Mouse (Mus musculus) midbrain, embryonic 16.5 days (tissue): ENCODE measurements around the gene Kidins220. TPM values are rescaled to one million over a fixed set of nuclear protein-coding genes. Genes with fewer than 3 reads are reported as not detected.

Source experiments
- ATAC-seq: fragments of 200-750 bp; cut with Nextera tagmentation; 2 replicates; pipeline ENCODE4 v1.8.0; 2017; ENCODE audit warnings: moderate TSS enrichment
- H3K27ac ChIP-seq: fragments of 300-500 bp; sonication (generic); 2 replicates; pipeline ENCODE4 v1.5.1; 2014; ENCODE audit warnings: mild to moderate bottlenecking, low read length, mixed read lengths
- H3K27me3 ChIP-seq: fragments of 300-500 bp; sonication (generic); 2 replicates; pipeline ENCODE4 v1.6.1; 2014; ENCODE audit warnings: low read depth, low read length, mixed read lengths; ENCODE audit not compliant: control insufficient read depth, insufficient read depth
- H3K36me3 ChIP-seq: fragments of 300-500 bp; sonication (generic); 2 replicates; pipeline ENCODE4 v1.6.1; 2014; ENCODE audit warnings: mild to moderate bottlenecking, low read length, moderate library complexity, mixed read lengths; ENCODE audit not compliant: control insufficient read depth, insufficient read depth
- H3K4me1 ChIP-seq: fragments of 300-500 bp; sonication (generic); 2 replicates; pipeline ENCODE4 v1.6.1; 2014; ENCODE audit warnings: mild to moderate bottlenecking, low read length, mixed read lengths; ENCODE audit not compliant: control insufficient read depth, insufficient read depth
- H3K4me2 ChIP-seq: fragments of 300-500 bp; sonication (generic); 2 replicates; pipeline ENCODE4 v1.6.1; 2014; ENCODE audit warnings: mild to moderate bottlenecking, low read length, mixed read lengths
- H3K4me3 ChIP-seq: fragments of 300-500 bp; sonication (generic); 2 replicates; pipeline ENCODE4 v1.5.1; 2014; ENCODE audit warnings: low read depth, mild to moderate bottlenecking, low read length, moderate library complexity, mixed read lengths
- H3K9ac ChIP-seq: fragments of 300-500 bp; sonication (generic); 2 replicates; pipeline ENCODE4 v1.6.1; 2014; ENCODE audit warnings: low read depth, low read length, mixed read lengths
- H3K9me3 ChIP-seq: fragments of 300-500 bp; sonication (generic); replicated peaks from 2 replicates; pipeline ENCODE4 v1.6.1; 2014; ENCODE audit warnings: mild to moderate bottlenecking, low read length, mixed read lengths; ENCODE audit not compliant: control insufficient read depth, poor library complexity, severe bottlenecking
- whole genome bisulfite sequencing: fragments of 180-500 bp; shearing (Covaris S2); extraction: QIAGEN DNeasy Blood & Tissue Kit; methylation state at CpG from one replicate; pipeline ENCODE4 v1.1.7; 2014; 5-methylcytosine and 5-hydroxymethylcytosine counted together
- polyA plus RNA-seq: library from polyadenylated mRNA; unstranded; fragments of >200 nt; fragmentation: Nextera tagmentation; extraction: Ambion mirVana; gene quantifications from 2 replicates; pipeline ENCODE4 v1.2.1, GENCODE M21; 2015

The Kidins220 gene
- polyA plus RNA-seq, 1 experiment from 2014 or later = 172 TPM

DNA sequence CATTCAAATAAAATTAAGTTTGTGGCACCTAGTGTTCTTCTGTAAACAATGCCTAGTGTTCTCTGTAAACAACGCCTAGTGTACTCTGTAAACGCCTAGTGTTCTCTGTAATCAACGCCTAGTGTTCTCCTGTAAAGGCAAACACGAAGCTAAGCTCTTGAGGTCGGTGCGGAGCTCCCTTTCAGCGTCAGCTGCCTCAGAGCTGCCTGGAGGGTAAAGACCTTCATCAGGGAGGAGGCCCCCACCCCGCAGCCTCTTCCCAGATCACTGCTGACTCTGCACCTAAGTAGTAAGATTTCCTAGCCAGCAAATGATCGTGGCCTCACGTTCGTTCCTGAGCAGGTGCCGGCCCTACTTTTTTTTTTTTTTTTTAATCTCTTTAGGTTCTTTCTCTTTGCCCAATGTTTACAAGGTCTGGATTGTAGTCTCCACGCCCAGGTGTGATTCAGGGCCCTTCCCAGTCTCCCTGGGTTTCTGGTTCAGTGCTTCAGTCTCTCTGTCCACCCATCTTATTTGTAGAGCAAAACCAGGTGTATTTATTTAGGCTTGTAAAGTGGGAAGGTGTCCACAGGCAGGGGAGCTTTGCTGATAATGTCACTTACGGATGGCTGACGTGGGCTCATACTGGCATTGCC is 37.1 kb downstream of the Kidins220 start:
- Histone ChIP-seq H3K9ac (no peak overlapping the region), H3K4me3 (no peak overlapping the region), H3K27ac (no peak overlapping the region), H3K9me3 (no peaks in the 10 kb centered on the region), H3K27me3 (no peaks in the 10 kb centered on the region), H3K4me1 (no peaks in the 10 kb centered on the region), H3K36me3 (peaks cover 47% of the 10 kb centered on the region), H3K4me2 (no peak overlapping the region)
- WGBS = 79% methylated on average over 15 of the region's 15 CpGs
- ATAC-seq = no peak

DNA sequence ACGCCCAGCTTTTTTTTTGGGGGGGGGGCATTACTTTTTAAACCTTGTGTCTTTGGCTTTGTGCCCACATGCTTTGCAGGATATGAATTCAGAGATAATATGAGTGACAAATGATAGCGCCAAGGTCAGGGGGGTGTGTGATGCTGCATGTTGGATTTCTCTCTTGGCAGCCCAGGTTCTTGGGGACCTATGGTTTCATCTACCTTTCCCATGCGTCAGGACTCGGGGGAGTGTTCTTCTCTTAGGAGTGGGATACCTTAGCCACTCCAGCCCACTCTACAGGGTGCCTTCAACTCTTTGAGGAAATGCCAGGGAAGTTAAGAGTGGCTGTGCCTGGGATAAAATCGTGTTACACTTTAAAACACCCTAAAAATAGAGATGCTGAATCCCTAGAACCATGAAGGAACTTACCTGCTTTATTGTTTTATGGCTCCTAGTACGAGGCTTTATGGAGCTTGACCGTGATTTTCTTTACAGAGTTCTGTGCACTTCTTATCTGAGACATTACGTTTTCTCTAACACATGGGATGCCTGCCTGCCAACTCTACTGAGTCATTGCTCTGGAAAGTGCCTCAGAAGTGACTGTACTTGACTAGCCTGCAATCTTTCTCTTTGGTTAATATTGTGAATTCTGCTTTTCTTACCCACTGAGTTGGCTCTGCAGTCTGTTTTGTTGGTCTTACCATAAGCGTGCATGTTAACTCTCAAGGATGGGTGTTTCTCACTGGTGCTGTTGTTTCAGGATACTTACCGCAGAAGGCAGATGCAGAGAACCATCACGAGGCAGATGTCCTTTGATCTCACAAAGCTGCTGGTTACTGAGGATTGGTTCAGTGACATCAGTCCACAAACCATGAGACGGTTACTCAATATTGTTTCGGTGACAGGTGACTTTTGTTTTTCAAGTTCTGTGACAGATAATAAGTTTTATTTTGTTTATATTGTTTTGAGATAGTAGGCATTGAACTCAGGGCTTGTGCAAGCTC is 38.1 kb downstream of the Kidins220 start:
- H3K27ac ChIP-seq = no peak overlapping the region
- H3K27me3 ChIP-seq = no peaks in the 10 kb centered on the region
- H3K4me2 ChIP-seq = no peak overlapping the region
- no peak overlapping the region for H3K9ac ChIP-seq
- no peak overlapping the region for H3K4me3 ChIP-seq
- WGBS = 94% methylated on average over 13 of the region's 13 CpGs
- H3K36me3 ChIP-seq = peaks cover 45% of the 10 kb centered on the region
- no peaks in the 10 kb centered on the region for H3K9me3 ChIP-seq
- no peak for ATAC-seq
- no peaks in the 10 kb centered on the region for H3K4me1 ChIP-seq

DNA sequence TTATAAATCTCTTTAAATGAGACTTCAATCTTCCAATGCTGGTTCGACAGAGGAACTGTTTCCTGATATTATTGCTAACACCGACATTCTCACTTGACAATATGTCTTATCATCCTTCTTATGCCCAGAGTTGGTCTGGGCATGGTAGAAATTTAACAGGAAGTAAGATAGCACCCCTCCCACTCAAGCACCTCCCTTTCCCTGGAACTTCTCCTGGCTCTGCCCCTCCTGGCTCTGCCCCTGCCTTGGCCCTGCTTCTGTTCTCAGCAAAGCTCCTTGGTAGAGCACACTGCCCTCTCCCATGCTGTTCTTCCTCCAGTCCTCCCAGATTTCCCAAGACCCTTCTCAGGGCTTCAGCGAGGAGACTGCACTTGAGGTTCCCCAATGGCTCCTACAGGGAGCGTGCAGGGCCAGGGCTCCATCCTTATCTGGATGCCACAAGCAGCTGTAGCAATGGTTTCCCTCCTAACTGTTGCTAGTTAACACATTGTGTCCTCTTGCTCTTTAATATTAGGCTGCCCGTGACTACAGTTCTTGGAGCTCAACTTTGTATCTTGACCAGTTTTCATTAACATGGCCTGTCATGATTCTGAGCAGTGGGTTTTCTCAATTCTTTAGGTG is 39.7 kb downstream of the Kidins220 start:
- 97% methylated on average over 5 of the region's 5 CpGs for WGBS
- no peak for ATAC-seq
- H3K36me3 ChIP-seq = peaks cover 46% of the 10 kb centered on the region

DNA sequence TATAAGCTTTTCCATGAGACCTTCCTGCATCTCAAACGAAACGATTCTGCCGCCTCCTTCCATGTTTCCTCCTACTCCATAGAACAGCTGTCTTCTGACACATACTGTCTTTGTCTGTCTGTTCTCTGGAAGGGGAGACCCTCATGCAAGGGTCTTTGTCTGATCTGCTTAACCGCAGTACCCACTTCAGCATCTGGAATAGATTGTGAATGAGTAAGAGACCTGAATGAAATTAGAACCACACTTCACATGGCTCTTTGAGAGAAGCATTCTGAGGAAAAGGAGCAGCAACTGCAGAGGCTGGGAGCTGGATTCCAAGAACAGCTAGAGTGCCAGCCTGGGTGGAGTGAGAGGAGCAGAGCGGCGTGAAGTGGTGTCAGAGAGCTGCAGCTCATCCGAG is 40.2 kb downstream of the Kidins220 start:
- H3K36me3 ChIP-seq = peaks cover 46% of the 10 kb centered on the region
- H3K27ac ChIP-seq = no peak overlapping the region
- no peak for ATAC-seq
- H3K9ac ChIP-seq = no peak overlapping the region
- no peaks in the 10 kb centered on the region for H3K27me3 ChIP-seq
- no peaks in the 10 kb centered on the region for H3K4me1 ChIP-seq
- no peak overlapping the region for H3K4me2 ChIP-seq
- H3K4me3 ChIP-seq = no peak overlapping the region
- H3K9me3 ChIP-seq = no peaks in the 10 kb centered on the region
- 95% methylated on average over 7 of the region's 7 CpGs for WGBS

More for the DNA sequence above, 39.7 kb downstream of the Kidins220 start:
- Histone ChIP-seq H3K9ac (no peak overlapping the region), H3K4me1 (no peaks in the 10 kb centered on the region), H3K4me3 (no peak overlapping the region), H3K27me3 (no peaks in the 10 kb centered on the region), H3K9me3 (no peaks in the 10 kb centered on the region), H3K4me2 (no peak overlapping the region), H3K27ac (no peak overlapping the region)

DNA sequence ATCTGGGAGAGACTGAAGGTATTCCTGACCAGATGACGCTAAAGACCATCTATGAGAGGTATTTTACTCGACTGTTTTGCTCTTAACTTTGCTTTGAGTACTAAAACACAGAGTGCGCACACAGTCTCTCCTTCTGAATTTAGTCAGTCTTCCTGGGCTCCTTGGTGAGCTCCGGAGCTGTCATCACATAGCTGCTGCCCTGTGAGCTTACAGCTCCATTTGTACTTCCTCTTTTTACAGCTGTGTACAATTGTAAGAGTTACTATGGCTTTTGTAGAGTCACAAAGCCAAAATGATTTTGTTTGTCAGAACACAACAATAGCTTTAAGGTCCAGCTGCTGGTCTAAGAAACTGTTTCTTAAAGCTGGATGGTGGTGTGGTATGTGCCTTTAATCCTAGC is 42.3 kb downstream of the Kidins220 start:
- no peak overlapping the region for H3K4me2 ChIP-seq
- H3K4me1 ChIP-seq = no peaks in the 10 kb centered on the region
- H3K36me3 ChIP-seq = peaks cover 39% of the 10 kb centered on the region
- H3K27me3 ChIP-seq = no peaks in the 10 kb centered on the region
- no peak overlapping the region for H3K4me3 ChIP-seq
- WGBS = 94% methylated on average over 4 of the region's 4 CpGs
- no peaks in the 10 kb centered on the region for H3K9me3 ChIP-seq
- ATAC-seq = no peak
- H3K9ac ChIP-seq = no peak overlapping the region
- H3K27ac ChIP-seq = no peak overlapping the region

DNA sequence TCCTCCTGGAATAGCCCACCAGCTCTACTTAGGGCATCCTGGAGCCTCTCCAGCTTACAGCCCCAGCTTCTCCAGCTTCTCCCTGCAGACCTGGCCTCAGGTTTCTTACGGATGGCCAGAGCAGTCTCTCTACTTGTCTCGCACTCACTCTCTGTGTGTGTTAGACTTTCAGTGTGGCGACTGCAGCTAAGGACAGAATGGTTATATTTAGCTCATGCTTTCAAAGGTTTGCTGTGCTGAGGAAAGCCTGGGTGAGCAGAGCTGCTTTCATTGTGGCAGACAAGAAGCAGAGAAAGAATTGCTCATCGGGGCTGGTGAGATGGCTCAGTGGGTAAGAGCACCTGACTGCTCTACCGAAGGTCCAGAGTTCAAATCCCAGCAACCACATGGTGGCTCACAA is 46.3 kb downstream of the Kidins220 start:
- Histone ChIP-seq H3K27ac (no peak overlapping the region), H3K27me3 (no peaks in the 10 kb centered on the region), H3K36me3 (peaks cover 24% of the 10 kb centered on the region), H3K4me1 (no peaks in the 10 kb centered on the region), H3K4me2 (no peak overlapping the region), H3K4me3 (no peak overlapping the region), H3K9ac (no peak overlapping the region), H3K9me3 (no peaks in the 10 kb centered on the region)
- ATAC-seq = no peak
- WGBS = 93% methylated on average over 5 of the region's 5 CpGs

DNA sequence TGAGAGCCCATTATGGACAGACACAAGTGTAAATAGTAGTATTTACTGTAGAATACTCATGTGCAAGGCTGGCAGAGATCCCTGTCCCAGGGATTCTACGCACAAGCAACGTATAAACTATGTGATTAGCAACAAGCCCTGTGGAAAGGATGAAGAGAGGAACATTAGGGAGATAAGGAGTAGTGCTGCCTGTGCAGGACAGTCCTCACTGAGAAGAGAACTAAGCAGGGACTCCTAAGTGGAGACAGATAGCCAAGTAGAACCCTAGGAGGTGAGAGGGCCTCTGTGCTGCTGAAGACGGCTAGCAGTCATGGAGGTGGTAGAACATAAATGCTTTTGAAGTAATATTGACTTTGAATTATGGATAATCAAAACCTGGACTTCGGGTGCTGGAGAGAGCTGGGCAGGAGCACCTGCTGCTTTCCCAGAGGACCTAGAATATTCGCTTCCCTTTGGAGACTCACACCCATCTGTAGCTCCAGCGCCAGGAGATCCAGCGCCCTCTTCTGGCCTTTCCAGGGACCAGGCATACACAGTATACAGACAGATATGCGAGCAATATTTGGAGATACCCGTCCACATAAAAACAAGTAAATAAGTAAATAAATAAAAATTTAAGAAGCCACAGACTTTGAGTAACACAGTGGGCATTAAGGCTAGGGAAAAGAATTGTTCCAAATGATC is 50.3 kb downstream of the Kidins220 start:
- WGBS = 64% methylated on average over 9 of the region's 9 CpGs
- Histone ChIP-seq H3K36me3 (peaks cover 11% of the 10 kb centered on the region), H3K4me1 (no peaks in the 10 kb centered on the region), H3K27ac (no peak overlapping the region), H3K4me3 (no peak overlapping the region), H3K9me3 (no peaks in the 10 kb centered on the region), H3K9ac (no peak overlapping the region), H3K4me2 (no peak overlapping the region), H3K27me3 (no peaks in the 10 kb centered on the region)
- ATAC-seq = no peak

DNA sequence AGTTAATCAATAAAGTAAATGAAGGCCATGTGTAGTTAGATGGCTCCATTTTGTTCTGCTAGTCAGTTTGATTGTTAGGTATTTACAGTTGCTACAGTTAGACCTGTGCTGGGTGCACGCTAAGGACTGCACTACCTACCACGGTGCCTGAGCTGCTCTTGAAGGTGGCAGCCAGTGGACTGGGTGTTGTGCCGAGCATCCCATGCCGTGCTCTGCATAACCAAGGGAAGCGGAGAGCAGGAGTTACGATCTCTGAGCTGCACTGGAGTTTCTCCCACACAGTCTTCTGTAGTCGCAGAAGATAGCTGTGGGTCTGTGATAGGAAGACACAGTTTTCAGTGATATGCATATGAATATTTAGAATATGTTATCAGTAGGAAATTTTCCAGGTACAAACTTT is 51.6 kb downstream of the Kidins220 start:
- H3K27me3 ChIP-seq = no peaks in the 10 kb centered on the region
- WGBS = 89% methylated on average over 7 of the region's 7 CpGs
- H3K9ac ChIP-seq = no peak overlapping the region
- no peak overlapping the region for H3K4me2 ChIP-seq
- no peak overlapping the region for H3K27ac ChIP-seq
- no peaks in the 10 kb centered on the region for H3K9me3 ChIP-seq
- no peak for ATAC-seq
- no peak overlapping the region for H3K4me3 ChIP-seq
- no peaks in the 10 kb centered on the region for H3K4me1 ChIP-seq
- H3K36me3 ChIP-seq = peaks cover 18% of the 10 kb centered on the region
